Mouse (Mus musculus) myocyte (in vitro differentiated cells): ENCODE data around the gene Col16a1. TPM values are rescaled to one million over a fixed set of nuclear protein-coding genes. Genes with fewer than 3 reads are reported as not detected.

Experiments used
- H3K27me3 ChIP-seq: one replicate; pipeline ENCODE4 v1.6.1; 2011; ENCODE audit not compliant: control insufficient read depth, insufficient read depth, insufficient read length
- H3K36me3 ChIP-seq: one replicate; pipeline ENCODE4 v1.6.1; 2011; ENCODE audit not compliant: control insufficient read depth, insufficient read depth
- H3K4me2 ChIP-seq: one replicate; pipeline ENCODE4 v1.6.1; 2011; ENCODE audit warnings: low read depth, control low read depth
- H3K4me3 ChIP-seq: one replicate; pipeline ENCODE4 v1.5.1; 2011; ENCODE audit warnings: mild to moderate bottlenecking, control low read depth, moderate library complexity
- H3K79me2 ChIP-seq: one replicate; pipeline ENCODE4 v1.6.1; 2011; ENCODE audit not compliant: control insufficient read depth, insufficient read depth
- H3ac ChIP-seq: one replicate; pipeline ENCODE4 v1.6.1; 2011; ENCODE audit not compliant: control insufficient read depth, insufficient read length
- CEBPB ChIP-seq: IDR thresholded peaks from 2 replicates; pipeline ENCODE4 v1.6.1; 2011; ENCODE audit warnings: mild to moderate bottlenecking, moderate library complexity; ENCODE audit not compliant: poor library complexity, insufficient read depth, severe bottlenecking
- E2F4 ChIP-seq: IDR thresholded peaks from one replicate; pipeline ENCODE4 v1.6.1; 2011; ENCODE audit warnings: mild to moderate bottlenecking, control low read depth, moderate library complexity; ENCODE audit not compliant: insufficient read depth
- MAX ChIP-seq: IDR thresholded peaks from one replicate; pipeline ENCODE4 v1.6.1; 2011; ENCODE audit warnings: low read depth, mild to moderate bottlenecking, control low read depth
- MYOD1 ChIP-seq, 3 experiments: IDR thresholded peaks; one replicate each; pipeline ENCODE4 v1.6.1; 2011; ENCODE audit warnings: control low read depth in 2 of 3, low read depth in 2 of 3, mild to moderate bottlenecking in 2 of 3, moderate library complexity in 1 of 3; ENCODE audit not compliant: insufficient read length in 2 of 3, control insufficient read depth in 1 of 3
- MYOG ChIP-seq, 3 experiments: IDR thresholded peaks; one replicate each; pipeline ENCODE4 v1.6.1; 2011; ENCODE audit warnings: control low read depth in 2 of 3, low read depth in 2 of 3, mild to moderate bottlenecking in 2 of 3; ENCODE audit not compliant: insufficient read length in 2 of 3, control insufficient read depth in 1 of 3, insufficient read depth in 1 of 3
- POLR2A ChIP-seq: IDR thresholded peaks from one replicate; pipeline ENCODE4 v1.6.1; 2011; ENCODE audit warnings: low read depth, mild to moderate bottlenecking, control low read depth, moderate library complexity; ENCODE audit not compliant: insufficient read length
- POLR2AphosphoS2 ChIP-seq: IDR thresholded peaks from one replicate; pipeline ENCODE4 v1.6.1; 2011; ENCODE audit warnings: low read depth, control low read depth; ENCODE audit not compliant: insufficient read length
- REST ChIP-seq: IDR thresholded peaks from one replicate; pipeline ENCODE4 v1.6.1; 2011; ENCODE audit warnings: mild to moderate bottlenecking, control low read depth, moderate library complexity; ENCODE audit not compliant: insufficient read depth, insufficient read length
- SRF ChIP-seq: IDR thresholded peaks from one replicate; pipeline ENCODE4 v1.6.1; 2011; ENCODE audit warnings: low read depth; ENCODE audit not compliant: control insufficient read depth, insufficient read length
- TCF12 ChIP-seq: IDR thresholded peaks from one replicate; pipeline ENCODE4 v1.6.1; 2011; ENCODE audit warnings: mild to moderate bottlenecking, control low read depth; ENCODE audit not compliant: poor library complexity, insufficient read depth, severe bottlenecking
- TCF3 ChIP-seq: IDR thresholded peaks from one replicate; pipeline ENCODE4 v1.6.1; 2011; ENCODE audit warnings: low read depth, control low read depth; ENCODE audit not compliant: insufficient read length
- USF1 ChIP-seq: IDR thresholded peaks from one replicate; pipeline ENCODE4 v1.6.1; 2011; ENCODE audit warnings: low read depth, mild to moderate bottlenecking, control low read depth, moderate library complexity
- polyA plus RNA-seq: library from polyadenylated mRNA; unstranded; fragments of >200 nt; fragmentation: generic; extraction: Trizol; gene quantifications from one replicate; pipeline ENCODE4 v1.2.1, GENCODE M21; 2012; ENCODE audit warnings: missing spikeins

Col16a1 gene
- polyA plus RNA-seq: 13.9 TPM

DNA sequence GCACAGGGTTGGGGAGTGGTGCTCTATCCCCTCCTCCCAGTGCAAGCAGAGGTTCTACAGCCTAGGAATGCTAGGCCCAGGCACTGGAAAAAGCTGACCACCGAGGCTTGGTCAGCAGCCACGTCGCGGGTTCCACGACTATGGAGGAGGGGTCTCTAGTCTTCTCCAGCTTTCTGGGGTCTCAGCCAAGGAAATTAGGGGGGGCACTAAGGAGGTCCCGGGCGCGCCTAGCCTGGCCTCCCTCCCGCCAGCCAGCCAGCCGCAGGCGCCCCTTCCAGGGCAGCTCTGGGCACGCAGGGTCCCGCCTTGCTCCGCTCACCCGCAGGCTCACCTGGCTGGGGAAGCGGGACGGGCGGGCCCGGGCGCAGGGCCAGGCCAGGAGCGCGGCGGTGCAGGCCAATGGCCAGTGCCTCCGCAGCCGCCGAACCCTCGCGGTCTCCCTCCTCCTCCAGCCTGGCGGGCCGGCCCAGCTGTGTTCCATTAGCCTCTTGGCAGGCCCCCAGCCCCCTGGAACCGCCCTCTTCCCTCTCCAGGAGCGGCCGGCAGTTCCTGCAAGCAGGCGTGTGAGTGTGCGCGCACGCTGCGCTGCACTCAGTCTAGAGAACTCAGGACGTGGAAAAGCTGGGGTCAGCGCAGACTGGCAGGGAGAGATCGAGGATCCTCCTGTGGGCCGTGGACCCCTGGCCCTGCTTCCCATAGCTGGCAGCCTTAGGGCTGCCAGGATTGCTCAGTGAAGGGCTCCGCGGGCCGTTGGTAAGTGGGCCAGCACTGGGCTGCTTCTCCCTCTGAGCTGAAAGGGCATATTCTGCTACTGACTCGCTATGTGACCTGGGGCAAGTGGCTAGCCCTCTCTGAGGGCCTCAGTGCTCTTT, at the start of gene Col16a1:
Gene Col16a1, plus strand, starts transcription at position 510 of the 872 bp plus-strand sequence.
- Histone ChIP-seq H3K79me2 (no peaks in the 10 kb centered on the region), H3K27me3 (no peaks in the 10 kb centered on the region), H3ac (no peak within 1 kb of the TSS), H3K4me2 (peak within 1 kb of the TSS; percentile 71), H3K36me3 (no peaks in the 10 kb centered on the region), H3K4me3 (no peak within 1 kb of the TSS)
- TF ChIP-seq MYOD1 (IDR thresholded peaks at IDR 0.05; ENCODE audit: control insufficient read depth in 1 of 3, insufficient read length in 2 of 3, low read depth in 2 of 3): peak in 1 of 3 experiments; percentile 66
- no peak for TF ChIP-seq TCF3
- no peak for TF ChIP-seq SRF
- no peak for TF ChIP-seq TCF12
- peak; percentile 38 for TF ChIP-seq POLR2AphosphoS2
- TF ChIP-seq USF1: no peak
- no peak for TF ChIP-seq CEBPB
- peak in 1 of 3 experiments; percentile 59 for TF ChIP-seq MYOG (IDR thresholded peaks at IDR 0.05; ENCODE audit: control insufficient read depth in 1 of 3, insufficient read depth in 1 of 3, insufficient read length in 2 of 3, low read depth in 2 of 3)
- peak; percentile 61 for TF ChIP-seq POLR2A
- no peak for TF ChIP-seq REST
- TF ChIP-seq MAX: no peak
- no peak for TF ChIP-seq E2F4

DNA sequence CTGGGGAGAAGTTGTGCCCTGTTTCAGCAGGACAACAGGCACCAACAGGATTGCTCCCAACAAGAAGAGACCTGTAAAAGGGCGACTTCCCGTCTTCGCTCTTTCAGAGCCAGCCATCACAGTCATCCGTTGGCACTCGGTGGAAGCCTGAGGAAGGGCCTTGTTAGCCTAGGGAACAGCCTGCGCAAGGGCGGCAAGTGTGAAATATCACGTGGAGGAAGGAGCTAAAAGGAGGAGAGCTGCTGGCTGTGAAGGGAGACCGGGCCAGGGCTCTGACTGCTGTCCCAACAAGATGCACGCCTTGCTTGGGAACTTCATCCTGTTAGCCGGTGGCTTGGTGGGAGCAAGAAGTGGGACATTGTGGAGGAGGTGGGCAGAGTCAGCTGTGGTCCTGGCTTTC, 49.5 kb upstream of the Col16a1 start:
- Histone ChIP-seq H3K27me3 (peaks cover 16% of the 10 kb centered on the region), H3K79me2 (no peaks in the 10 kb centered on the region), H3ac (no peak overlapping the region), H3K4me2 (no peak overlapping the region), H3K4me3 (no peak overlapping the region), H3K36me3 (no peaks in the 10 kb centered on the region)
- TF ChIP-seq MYOG (IDR thresholded peaks at IDR 0.05; ENCODE audit: control insufficient read depth in 1 of 3, insufficient read depth in 1 of 3, insufficient read length in 2 of 3, low read depth in 2 of 3) (no peak), TCF3 (no peak), POLR2AphosphoS2 (no peak), MAX (no peak), REST (no peak), MYOD1 (IDR thresholded peaks at IDR 0.05; ENCODE audit: control insufficient read depth in 1 of 3, insufficient read length in 2 of 3, low read depth in 2 of 3) (no peak), TCF12 (no peak)

DNA sequence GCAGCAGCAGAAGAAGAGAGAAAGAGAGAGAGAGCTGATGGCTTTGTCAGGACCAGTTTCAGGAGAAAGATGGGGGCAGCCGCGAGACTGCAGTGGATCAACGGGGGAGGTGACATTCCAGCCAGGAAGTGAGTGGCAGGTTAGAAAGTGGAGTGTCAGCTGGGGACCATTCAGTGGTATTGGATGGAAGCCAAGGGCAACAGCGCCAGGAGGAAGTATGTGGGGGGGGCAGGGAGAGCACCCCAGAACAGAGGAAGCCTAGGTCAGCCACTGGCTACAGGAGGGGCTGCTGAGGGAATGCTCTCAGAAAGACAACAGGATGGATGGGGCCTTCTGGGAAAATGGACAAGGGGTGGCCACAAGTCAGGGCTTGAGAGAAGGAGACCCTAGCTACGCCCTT, 45.9 kb upstream of the Col16a1 start:
- no peak overlapping the region for H3ac ChIP-seq
- H3K27me3 ChIP-seq: peaks cover 29% of the 10 kb centered on the region
- H3K36me3 ChIP-seq: no peaks in the 10 kb centered on the region
- H3K79me2 ChIP-seq: no peaks in the 10 kb centered on the region
- H3K4me2 ChIP-seq: no peak overlapping the region
- TF ChIP-seq TCF12 (no peak), MYOD1 (IDR thresholded peaks at IDR 0.05; ENCODE audit: control insufficient read depth in 1 of 3, insufficient read length in 2 of 3, low read depth in 2 of 3) (no peak), POLR2AphosphoS2 (no peak), USF1 (no peak), TCF3 (no peak), CEBPB (no peak), SRF (no peak), REST (no peak), MAX (no peak)
- no peak overlapping the region for H3K4me3 ChIP-seq

DNA sequence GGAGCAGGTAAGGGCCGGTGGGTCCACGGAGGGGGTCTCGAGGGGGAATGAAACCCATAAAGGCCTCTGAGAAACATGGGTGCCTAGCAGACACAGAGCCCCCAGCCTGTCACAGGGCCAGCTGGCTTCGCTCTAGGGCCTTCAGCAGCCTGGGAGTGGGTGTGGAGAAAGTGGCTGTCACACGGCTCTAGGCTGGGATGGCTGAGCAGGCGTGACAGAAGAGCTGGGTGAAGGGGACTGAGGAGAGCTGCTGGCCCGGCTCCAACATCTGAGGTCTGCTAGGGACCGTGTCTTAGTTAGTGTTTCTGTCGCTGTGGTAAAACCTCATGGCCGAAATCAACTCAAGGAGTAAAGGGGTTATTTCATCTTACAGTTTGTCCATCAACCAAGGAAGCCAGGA, 45.5 kb upstream of the Col16a1 start:
- no peak overlapping the region for H3K4me2 ChIP-seq
- TF ChIP-seq SRF: no peak
- TF ChIP-seq USF1: no peak
- no peak for TF ChIP-seq MAX
- H3K36me3 ChIP-seq: no peaks in the 10 kb centered on the region
- H3K79me2 ChIP-seq: no peaks in the 10 kb centered on the region
- H3ac ChIP-seq: no peak overlapping the region
- peaks cover 33% of the 10 kb centered on the region for H3K27me3 ChIP-seq
- H3K4me3 ChIP-seq: no peak overlapping the region

DNA sequence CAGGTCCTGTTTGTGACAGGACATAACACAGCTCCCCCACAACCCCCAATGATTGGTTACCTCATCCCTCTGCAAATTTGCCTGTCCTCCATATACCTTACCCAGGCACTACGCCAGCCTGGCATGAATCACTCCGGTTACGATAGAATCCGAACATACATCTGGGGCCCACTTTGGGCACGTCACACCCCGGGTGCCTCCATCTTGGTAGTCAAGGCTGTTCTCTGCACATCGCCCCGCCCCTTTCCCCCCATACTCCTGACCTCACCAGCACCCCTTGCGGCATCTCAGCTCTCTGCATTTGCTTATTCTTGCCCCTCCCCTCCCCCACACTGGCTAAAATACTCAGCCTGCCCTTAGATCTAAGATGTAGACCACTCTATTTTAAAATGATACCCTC, 42.0 kb upstream of the Col16a1 start:
- Histone ChIP-seq H3K4me3 (no peak overlapping the region), H3K27me3 (peaks cover 56% of the 10 kb centered on the region), H3K36me3 (no peaks in the 10 kb centered on the region), H3ac (no peak overlapping the region), H3K4me2 (no peak overlapping the region), H3K79me2 (no peaks in the 10 kb centered on the region)
- TF ChIP-seq MYOG (IDR thresholded peaks at IDR 0.05; ENCODE audit: control insufficient read depth in 1 of 3, insufficient read depth in 1 of 3, insufficient read length in 2 of 3, low read depth in 2 of 3): no peak
- TF ChIP-seq TCF12: no peak
- TF ChIP-seq E2F4: no peak
- TF ChIP-seq POLR2AphosphoS2: no peak
- TF ChIP-seq TCF3: no peak
- TF ChIP-seq REST: no peak
- TF ChIP-seq MAX: no peak
- TF ChIP-seq MYOD1 (IDR thresholded peaks at IDR 0.05; ENCODE audit: control insufficient read depth in 1 of 3, insufficient read length in 2 of 3, low read depth in 2 of 3): no peak
- TF ChIP-seq CEBPB: no peak
- no peak for TF ChIP-seq SRF
- no peak for TF ChIP-seq USF1
- no peak for TF ChIP-seq POLR2A
